Comparison of ENCODE assay signal across 8 mouse cellular contexts in genomic region chr1:72255854-72256175, GRCm38 (mm10). TPM values are rescaled to one million over a fixed set of nuclear protein-coding genes. Genes with fewer than 3 reads are reported as not detected.
DNase-seq lines count a peak whose midpoint lies in the region; ATAC-seq and TF ChIP-seq lines count a peak whose summit lies in the region.

No protein-coding gene starts in this region.

- H3K4me1 ChIP-seq in E14TG2a.4 (replicated peaks; ENCODE audit: low read depth, low read length) = peaks cover 65% of the 10 kb centered on the region
- peaks cover 20% of the 10 kb centered on the region for H3K4me1 ChIP-seq in hindbrain, embryonic 12.5 days
- peaks cover 44% of the 10 kb centered on the region for H3K4me1 ChIP-seq in midbrain, embryonic 10.5 days

- H3K27me3 ChIP-seq in E14TG2a.4 (ENCODE audit: insufficient read depth, low read length) = no peaks in the 10 kb centered on the region
- no peaks in the 10 kb centered on the region for H3K27me3 ChIP-seq in hindbrain, embryonic 12.5 days
- H3K27me3 ChIP-seq in midbrain, embryonic 10.5 days (ENCODE audit: low read depth, poor library complexity, severe bottlenecking) = peaks cover 25% of the 10 kb centered on the region

- no peak for DNase-seq in gastrocnemius, adult 2 months
- no peak for DNase-seq in gastrocnemius, postnatal 4 days (ENCODE audit: low spot score in 2 of 2)
- no peak for DNase-seq in midbrain, embryonic 10.5 days (ENCODE audit: low spot score)
- no peak for DNase-seq in left cerebral cortex, adult 18-20 months (ENCODE audit: low spot score in 2 of 2)
- no peak for DNase-seq in kidney, adult 8-10 months
- no peak for DNase-seq in left cerebral cortex, postnatal 25 days (ENCODE audit: low spot score in 2 of 2)

- intact Hi-C loops in gastrocnemius, adult 2 months (cut with DNase I) = no loop called here
- intact Hi-C loops in left cerebral cortex, postnatal 25 days (cut with DNase I) = no loop called here

- peak overlapping the region; percentile 95 for H3K27ac ChIP-seq in gastrocnemius, adult 2 months
- peak overlapping the region; percentile 90 for H3K27ac ChIP-seq in hindbrain, embryonic 12.5 days
- H3K27ac ChIP-seq in midbrain, embryonic 10.5 days (replicated peaks) = peak overlapping the region; percentile 98

- ATAC-seq in hindbrain, embryonic 12.5 days (ENCODE audit: low FRiP score) = no peak

- peak overlapping the region; percentile 52 for H3K4me2 ChIP-seq in hindbrain, embryonic 12.5 days (replicated peaks)

- H3K9ac ChIP-seq in hindbrain, embryonic 12.5 days = peak overlapping the region; percentile 59

- 35% methylated on average over 11 of the region's 11 CpGs for WGBS in hindbrain, embryonic 12.5 days
- 47% methylated on average over 11 of the region's 11 CpGs for WGBS in midbrain, embryonic 10.5 days

- peak overlapping the region; percentile 77 for H3K4me3 ChIP-seq in gastrocnemius, adult 2 months
- H3K4me3 ChIP-seq in E14TG2a.4 (replicated peaks; ENCODE audit: low read length) = peak overlapping the region; percentile 37
- H3K4me3 ChIP-seq in hindbrain, embryonic 12.5 days = peak overlapping the region; percentile 39
- H3K4me3 ChIP-seq in midbrain, embryonic 10.5 days = peak overlapping the region; percentile 55

- H3K36me3 ChIP-seq in E14TG2a.4 (ENCODE audit: insufficient read depth, low read length) = peaks cover 47% of the 10 kb centered on the region
- H3K36me3 ChIP-seq in hindbrain, embryonic 12.5 days = no peaks in the 10 kb centered on the region
- no peaks in the 10 kb centered on the region for H3K36me3 ChIP-seq in midbrain, embryonic 10.5 days

- TF ChIP-seq CTCF in gastrocnemius, adult 2 months (IDR thresholded peaks at IDR 0.05) = no peak
- no peak for TF ChIP-seq CTCF in E14TG2a.4 (conservative IDR thresholded peaks at IDR 0.05; ENCODE audit: low read length)

- no peaks in the 10 kb centered on the region for H3K9me3 ChIP-seq in E14TG2a.4 (ENCODE audit: low read length)
- no peaks in the 10 kb centered on the region for H3K9me3 ChIP-seq in hindbrain, embryonic 12.5 days (replicated peaks)
- no peaks in the 10 kb centered on the region for H3K9me3 ChIP-seq in midbrain, embryonic 10.5 days (replicated peaks)

RNA-seq across cellular contexts. Expression of gene Pecr, which starts 28.3 kb away (rescaled TPM):
- total RNA-seq in gastrocnemius, adult 2 months (2021) = 10 to 100 TPM; 15.7 to 16.4 TPM
- total RNA-seq in gastrocnemius, postnatal 4 days (2021) = 10 to 100 TPM; 16.9 to 17.8 TPM
- 13.2 and 16.5 TPM in 2 replicates for polyA plus RNA-seq in hindbrain, embryonic 12.5 days (2016; fragmentation: Nextera tagmentation; extraction: Ambion mirVana)
- polyA plus RNA-seq in midbrain, embryonic 10.5 days (2016; fragmentation: Nextera tagmentation; extraction: Ambion mirVana) = 17.8 and 18.2 TPM in 2 replicates
- 1 to 10 TPM; 5.1 to 6.4 TPM for total RNA-seq in left cerebral cortex, adult 18-20 months (2021)
- total RNA-seq in left cerebral cortex, postnatal 25 days (2021) = 1 to 10 TPM; 3.3 to 4.1 TPM

RNA-seq across cellular contexts. Expression of gene Tmem169, which starts 28.4 kb away (rescaled TPM):
- not detected for total RNA-seq in gastrocnemius, adult 2 months (2021)
- total RNA-seq in gastrocnemius, postnatal 4 days (2021) = under 1 TPM; 0.49 TPM
- 31.0 and 36.0 TPM in 2 replicates for polyA plus RNA-seq in hindbrain, embryonic 12.5 days (2016; fragmentation: Nextera tagmentation; extraction: Ambion mirVana)
- polyA plus RNA-seq in midbrain, embryonic 10.5 days (2016; fragmentation: Nextera tagmentation; extraction: Ambion mirVana) = 5.6 and 12.2 TPM in 2 replicates
- total RNA-seq in left cerebral cortex, adult 18-20 months (2021) = 10 to 100 TPM; 13.7 to 14.1 TPM
- total RNA-seq in left cerebral cortex, postnatal 25 days (2021) = 10 to 100 TPM; 21.4 to 25.3 TPM

RNA-seq across cellular contexts. Expression of gene Mreg, which starts 43.7 kb away (rescaled TPM):
- 10 to 100 TPM; 37.7 to 60.5 TPM for total RNA-seq in gastrocnemius, adult 2 months (2021)
- total RNA-seq in gastrocnemius, postnatal 4 days (2021) = 10 to 100 TPM; 33.4 to 36.6 TPM
- polyA plus RNA-seq in hindbrain, embryonic 12.5 days (2016; fragmentation: Nextera tagmentation; extraction: Ambion mirVana) = 11.9 and 12.9 TPM in 2 replicates
- 5.0 and 7.6 TPM in 2 replicates for polyA plus RNA-seq in midbrain, embryonic 10.5 days (2016; fragmentation: Nextera tagmentation; extraction: Ambion mirVana)
- 1 to 10 TPM; 5.2 to 6.1 TPM for total RNA-seq in left cerebral cortex, adult 18-20 months (2021)
- total RNA-seq in left cerebral cortex, postnatal 25 days (2021) = 1 to 10 TPM; 3.5 to 4.6 TPM

RNA-seq across cellular contexts. Expression of gene Xrcc5, which starts 51.4 kb away (rescaled TPM):
- 10 to 100 TPM; 18.5 to 20.5 TPM for total RNA-seq in gastrocnemius, adult 2 months (2021)
- total RNA-seq in gastrocnemius, postnatal 4 days (2021) = 10 to 100 TPM; 18.1 to 19.6 TPM
- polyA plus RNA-seq in hindbrain, embryonic 12.5 days (2016; fragmentation: Nextera tagmentation; extraction: Ambion mirVana) = 44.0 and 47.0 TPM in 2 replicates
- polyA plus RNA-seq in midbrain, embryonic 10.5 days (2016; fragmentation: Nextera tagmentation; extraction: Ambion mirVana) = 46.6 and 48.7 TPM in 2 replicates
- 10 to 100 TPM; 18.5 to 22.2 TPM for total RNA-seq in left cerebral cortex, adult 18-20 months (2021)
- total RNA-seq in left cerebral cortex, postnatal 25 days (2021) = 10 to 100 TPM; 12.7 to 15.2 TPM

Comparison
In these comparisons a context has a peak if more than half of its experiments do, and no peak if none do; other contexts are left out.
1. RNA of gene Tmem169, which starts 28.4 kb away (total RNA-seq): 21.4 to 25.3 TPM in left cerebral cortex, postnatal 25 days and 13.7 to 14.1 TPM in left cerebral cortex, adult 18-20 months; 0.49 TPM in gastrocnemius, postnatal 4 days and not detected in gastrocnemius, adult 2 months; every median in the first group is over 4 times any median in the second.
2. RNA of gene Mreg, which starts 43.7 kb away (total RNA-seq): 37.7 to 60.5 TPM in gastrocnemius, adult 2 months and 33.4 to 36.6 TPM in gastrocnemius, postnatal 4 days; 5.2 to 6.1 TPM in left cerebral cortex, adult 18-20 months and 3.5 to 4.6 TPM in left cerebral cortex, postnatal 25 days; every median in the first group is over 4 times any median in the second.
3. Peak in every context shown above with its lines, with median percentiles within 50 percentile points of each other: H3K27ac ChIP-seq and H3K4me3 ChIP-seq.